Mouse (Mus musculus): Measurements from ENCODE around the gene Pop5. TPM values are rescaled to one million over a fixed set of nuclear protein-coding genes. Genes with fewer than 3 reads are reported as not detected.

Gene Pop5
- total and polyA plus RNA-seq, 3 experiments, result 32.2 to 38.1 (median 36.2) TPM

DNA sequence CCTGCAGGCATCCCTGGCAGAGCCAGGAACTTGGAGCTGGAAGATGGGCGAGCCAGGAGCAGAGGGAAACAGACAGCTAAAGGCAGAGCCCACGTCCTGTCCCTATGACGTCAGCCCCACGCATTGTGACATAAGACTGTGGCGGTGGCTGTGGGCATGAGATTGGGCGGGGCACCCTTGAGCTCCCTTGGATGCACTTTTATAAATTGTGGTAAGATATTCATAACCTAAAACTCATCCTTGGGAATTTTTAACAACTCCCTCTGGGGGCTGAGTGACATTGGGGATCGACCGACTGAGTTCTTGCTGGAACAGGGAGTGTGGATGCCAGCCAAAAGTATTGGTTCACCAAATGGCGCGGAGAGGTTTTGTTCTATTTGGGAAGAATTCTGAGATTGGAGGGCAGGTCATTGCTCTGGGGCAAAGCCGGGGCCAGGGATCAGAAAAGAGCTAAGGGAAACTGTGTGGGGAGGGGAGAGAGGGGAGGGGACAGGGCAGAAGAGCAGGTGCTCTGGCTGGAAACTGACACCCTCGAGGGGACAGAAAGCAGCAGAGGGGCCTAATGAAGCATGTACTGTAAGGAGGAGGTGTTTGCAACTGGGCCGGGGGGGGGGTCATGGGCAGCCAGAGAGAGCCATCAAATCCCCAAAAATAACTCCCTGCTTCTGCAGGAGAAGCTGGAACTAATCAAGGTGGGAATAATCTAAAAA is 14.6 kb upstream of the Pop5 start:
- no peak overlapping the region for H3K4me3 ChIP-seq
- 31% methylated on average over 13 of the region's 13 CpGs for WGBS
- H3K27ac ChIP-seq, result no peak overlapping the region
- no peak for DNase-seq
- intact Hi-C loops (cut with DNase I), result no loop called here
- no peaks in the 10 kb centered on the region for H3K27me3 ChIP-seq (ENCODE audit: control insufficient read depth, insufficient read depth, low read length)
- TF ChIP-seq EP300 (IDR thresholded peaks at IDR 0.05; ENCODE audit: insufficient read depth, low read depth, low read length) (no peak), POLR2A (IDR thresholded peaks at IDR 0.05; ENCODE audit: insufficient read depth, low read depth, low read length) (no peak), CTCF (IDR thresholded peaks at IDR 0.05) (no peak)
- H3K79me2 ChIP-seq (replicated peaks; ENCODE audit: control insufficient read depth, insufficient read depth, low read length), result no peaks in the 10 kb centered on the region
- H3K36me3 ChIP-seq (ENCODE audit: control insufficient read depth, insufficient read depth, low read length), result no peaks in the 10 kb centered on the region
- no peaks in the 10 kb centered on the region for H3K4me1 ChIP-seq (ENCODE audit: control insufficient read depth, insufficient read depth, low read length)
- H3K9ac ChIP-seq (ENCODE audit: low read depth, low read length), result no peak overlapping the region

DNA sequence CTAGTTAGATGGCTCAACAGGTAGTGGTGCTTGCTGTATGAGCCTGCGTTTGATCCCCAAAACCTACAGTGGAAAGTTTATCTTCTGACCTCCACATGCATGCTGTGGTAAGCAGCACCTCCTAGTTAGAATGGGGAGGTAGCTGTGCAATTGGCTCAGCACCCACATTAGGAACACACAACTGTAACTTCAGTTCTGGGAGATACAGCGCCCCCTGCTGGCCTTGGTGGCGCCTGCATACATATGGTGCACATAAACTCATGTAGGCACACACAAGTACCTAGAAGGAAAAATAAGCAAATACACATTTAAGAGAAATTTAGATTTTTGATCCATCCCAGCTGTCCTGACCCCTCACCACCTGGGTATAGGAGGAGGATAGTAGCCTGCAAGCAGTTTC is 13.2 kb upstream of the Pop5 start:
- 87% methylated on average over 3 of the region's 3 CpGs for WGBS
- H3K27me3 ChIP-seq (ENCODE audit: control insufficient read depth, insufficient read depth, low read length), result no peaks in the 10 kb centered on the region
- TF ChIP-seq EP300 (IDR thresholded peaks at IDR 0.05; ENCODE audit: insufficient read depth, low read depth, low read length), result no peak
- peak; percentile 43 for TF ChIP-seq CTCF (IDR thresholded peaks at IDR 0.05)
- TF ChIP-seq POLR2A (IDR thresholded peaks at IDR 0.05; ENCODE audit: insufficient read depth, low read depth, low read length), result no peak

DNA sequence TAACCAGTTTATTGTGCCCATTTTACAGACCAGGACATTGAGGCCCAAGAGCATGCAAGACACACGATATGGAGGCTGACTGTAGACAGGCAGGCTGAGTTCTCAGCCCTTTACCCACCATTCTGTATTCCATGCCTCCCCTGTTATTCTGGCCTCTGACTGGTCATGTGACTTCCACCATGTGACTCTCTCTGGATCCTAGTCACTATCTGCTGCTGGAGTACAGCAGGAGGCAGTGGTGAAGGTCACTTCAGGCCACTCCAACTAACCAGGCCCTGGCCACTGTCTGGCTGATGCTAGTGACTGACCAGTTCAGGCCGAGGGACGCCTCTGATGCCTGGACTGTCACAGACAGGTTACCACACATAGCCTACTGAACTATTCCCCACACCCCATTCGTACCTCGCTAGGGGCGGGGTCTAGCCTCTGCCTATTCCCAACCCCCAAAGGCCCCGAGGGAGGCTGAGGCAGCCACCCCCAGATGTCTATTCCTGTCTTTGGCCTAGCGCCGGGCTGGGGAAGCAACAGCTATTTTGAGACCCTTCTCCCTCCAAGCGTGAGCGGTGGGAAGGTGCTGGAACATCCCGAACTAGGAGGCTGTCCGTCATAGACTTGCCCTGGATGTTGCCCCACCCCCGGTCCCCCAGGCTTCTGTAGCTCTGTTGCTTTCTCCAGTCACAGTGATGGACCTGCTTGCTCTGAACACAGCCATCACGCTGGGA is 4.6 kb upstream of the Pop5 start:
- Histone ChIP-seq H3K4me1 (ENCODE audit: control insufficient read depth, insufficient read depth, low read length) (peaks cover 2% of the 10 kb centered on the region; the same call in 1 of the 2 replicates), H3K9ac (ENCODE audit: low read depth, low read length) (no peak overlapping the region), H3K27me3 (ENCODE audit: control insufficient read depth, insufficient read depth, low read length) (no peaks in the 10 kb centered on the region), H3K36me3 (ENCODE audit: control insufficient read depth, insufficient read depth, low read length) (no peaks in the 10 kb centered on the region), H3K27ac (no peak overlapping the region), H3K79me2 (replicated peaks; ENCODE audit: control insufficient read depth, insufficient read depth, low read length) (no peaks in the 10 kb centered on the region), H3K4me3 (no peak overlapping the region)
- TF ChIP-seq CTCF (IDR thresholded peaks at IDR 0.05) (no peak), EP300 (IDR thresholded peaks at IDR 0.05; ENCODE audit: insufficient read depth, low read depth, low read length) (no peak), POLR2A (IDR thresholded peaks at IDR 0.05; ENCODE audit: insufficient read depth, low read depth, low read length) (no peak)
- WGBS, result 38% methylated on average over 15 of the region's 15 CpGs
- intact Hi-C loops (cut with DNase I), result no loop called here
- DNase-seq, result peak; percentile 31 to 43

More for the DNA sequence above, 13.2 kb upstream of the Pop5 start:
- H3K4me3 ChIP-seq, result no peak overlapping the region
- H3K36me3 ChIP-seq (ENCODE audit: control insufficient read depth, insufficient read depth, low read length), result no peaks in the 10 kb centered on the region
- intact Hi-C loops (cut with DNase I), result no loop called here
- no peak overlapping the region for H3K9ac ChIP-seq (ENCODE audit: low read depth, low read length)
- H3K27ac ChIP-seq, result no peak overlapping the region
- DNase-seq, result no peak
- H3K79me2 ChIP-seq (replicated peaks; ENCODE audit: control insufficient read depth, insufficient read depth, low read length), result no peaks in the 10 kb centered on the region
- no peaks in the 10 kb centered on the region for H3K4me1 ChIP-seq (ENCODE audit: control insufficient read depth, insufficient read depth, low read length)

DNA sequence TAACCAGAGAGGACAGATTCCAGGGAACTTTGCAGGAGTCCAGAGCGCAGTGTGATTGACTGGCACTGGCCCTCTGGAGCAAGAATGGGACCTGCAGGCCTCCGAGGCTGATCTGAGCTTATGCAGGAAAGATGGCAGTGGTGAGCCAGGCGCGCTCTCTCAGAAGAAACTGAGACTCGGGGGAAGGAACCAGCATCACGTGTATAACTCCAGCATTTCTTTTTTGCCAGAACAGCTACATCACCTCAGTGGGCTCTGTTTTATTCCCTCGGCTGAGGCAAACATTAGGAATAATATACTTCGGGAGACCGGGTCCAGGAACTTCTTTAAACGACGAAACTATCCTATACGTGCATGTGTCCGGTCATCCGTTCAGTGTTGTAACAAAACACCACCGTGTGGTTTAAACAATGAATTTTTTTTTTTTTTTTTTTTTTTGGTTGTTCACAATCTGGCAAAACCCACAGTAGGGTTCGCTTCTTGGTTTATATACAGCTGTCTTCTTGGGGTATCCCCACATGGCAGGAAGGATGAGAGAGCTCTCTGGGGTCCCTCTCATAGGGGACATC is 4.0 kb upstream of the Pop5 start:
- Histone ChIP-seq H3K27ac (no peak overlapping the region), H3K79me2 (replicated peaks; ENCODE audit: control insufficient read depth, insufficient read depth, low read length) (no peaks in the 10 kb centered on the region), H3K27me3 (ENCODE audit: control insufficient read depth, insufficient read depth, low read length) (no peaks in the 10 kb centered on the region), H3K4me3 (no peak overlapping the region), H3K36me3 (ENCODE audit: control insufficient read depth, insufficient read depth, low read length) (no peaks in the 10 kb centered on the region), H3K4me1 (ENCODE audit: control insufficient read depth, insufficient read depth, low read length) (peaks cover 3% of the 10 kb centered on the region; the same call in 1 of the 2 replicates), H3K9ac (ENCODE audit: low read depth, low read length) (no peak overlapping the region)
- no peak for DNase-seq
- 0 out of 2 replicates have a peak, but pooled peaks have one; percentile 9 for TF ChIP-seq CTCF (IDR thresholded peaks at IDR 0.05)
- TF ChIP-seq POLR2A (IDR thresholded peaks at IDR 0.05; ENCODE audit: insufficient read depth, low read depth, low read length), result no peak
- 36% methylated on average over 16 of the region's 16 CpGs for WGBS
- intact Hi-C loops (cut with DNase I), result no loop called here

DNA sequence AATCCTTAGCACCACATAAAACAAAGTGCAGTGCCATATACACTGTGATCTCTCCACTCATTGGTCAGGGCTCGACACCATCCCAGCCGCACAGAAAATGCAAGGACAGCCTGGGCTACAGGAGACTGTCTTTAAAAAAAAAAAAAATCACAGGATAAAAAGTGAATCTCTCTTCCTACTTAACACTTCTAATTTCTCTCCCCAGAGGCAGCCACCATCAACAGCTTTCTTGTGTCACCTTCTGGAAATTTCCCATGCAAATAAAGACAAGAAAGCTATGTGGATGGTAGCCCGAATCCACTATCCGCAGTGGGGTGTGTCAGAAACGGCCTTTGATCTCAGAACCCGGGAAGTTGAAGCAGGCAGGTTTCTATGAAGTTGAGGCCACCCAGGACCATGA is 3.1 kb upstream of the Pop5 start:
- no peak overlapping the region for H3K27ac ChIP-seq
- no peak for DNase-seq
- WGBS, result 74% methylated on average over 6 of the region's 6 CpGs
- no peaks in the 10 kb centered on the region for H3K27me3 ChIP-seq (ENCODE audit: control insufficient read depth, insufficient read depth, low read length)
- no peaks in the 10 kb centered on the region for H3K79me2 ChIP-seq (replicated peaks; ENCODE audit: control insufficient read depth, insufficient read depth, low read length)
- no peak overlapping the region for H3K4me3 ChIP-seq
- intact Hi-C loops (cut with DNase I), result no loop called here
- H3K4me1 ChIP-seq (ENCODE audit: control insufficient read depth, insufficient read depth, low read length), result peaks cover 5% of the 10 kb centered on the region; the same call in 1 of the 2 replicates
- no peaks in the 10 kb centered on the region for H3K36me3 ChIP-seq (ENCODE audit: control insufficient read depth, insufficient read depth, low read length)
- TF ChIP-seq EP300 (IDR thresholded peaks at IDR 0.05; ENCODE audit: insufficient read depth, low read depth, low read length) (no peak), POLR2A (IDR thresholded peaks at IDR 0.05; ENCODE audit: insufficient read depth, low read depth, low read length) (no peak), CTCF (IDR thresholded peaks at IDR 0.05) (no peak)
- H3K9ac ChIP-seq (ENCODE audit: low read depth, low read length), result no peak overlapping the region
